Mouse (Mus musculus) G1E-ER4 (cell line): ENCODE measurements around the gene Pqlc2. TPM values are rescaled to one million over a fixed set of nuclear protein-coding genes. Genes with fewer than 3 reads are reported as not detected.

Source experiments
- GATA1 ChIP-seq: IDR thresholded peaks from one replicate; pipeline ENCODE4 v1.8.0; 2012; ENCODE audit warnings: low read length, inconsistent platforms
- polyA plus RNA-seq: library from polyadenylated mRNA; stranded (reverse); fragments of >175 nt; gene quantifications from 2 replicates; pipeline ENCODE4 v1.2.3, GENCODE M21; 2012

Gene Pqlc2
- polyA plus RNA-seq, 1 experiment, result 4.7 TPM

DNA sequence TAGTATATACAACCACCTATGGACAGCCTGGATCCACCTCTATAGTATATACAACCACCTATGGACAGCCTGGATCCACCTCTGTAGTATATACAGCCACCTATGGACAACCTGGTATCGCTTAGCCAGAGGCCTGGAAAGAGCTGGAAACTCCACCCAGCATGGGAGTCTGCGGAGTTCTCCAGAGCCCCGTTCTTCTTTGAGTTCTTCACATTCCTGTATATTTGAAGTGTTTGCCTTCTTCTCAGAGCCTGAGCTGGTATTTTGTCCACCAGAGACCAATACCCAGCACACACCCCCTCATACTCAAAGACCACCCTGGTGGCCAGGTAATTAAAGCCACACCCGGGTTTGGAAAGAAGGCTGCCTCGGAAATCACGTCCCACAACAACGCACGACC is 53.8 kb downstream of the Pqlc2 start:
- TF ChIP-seq GATA1, result no peak

DNA sequence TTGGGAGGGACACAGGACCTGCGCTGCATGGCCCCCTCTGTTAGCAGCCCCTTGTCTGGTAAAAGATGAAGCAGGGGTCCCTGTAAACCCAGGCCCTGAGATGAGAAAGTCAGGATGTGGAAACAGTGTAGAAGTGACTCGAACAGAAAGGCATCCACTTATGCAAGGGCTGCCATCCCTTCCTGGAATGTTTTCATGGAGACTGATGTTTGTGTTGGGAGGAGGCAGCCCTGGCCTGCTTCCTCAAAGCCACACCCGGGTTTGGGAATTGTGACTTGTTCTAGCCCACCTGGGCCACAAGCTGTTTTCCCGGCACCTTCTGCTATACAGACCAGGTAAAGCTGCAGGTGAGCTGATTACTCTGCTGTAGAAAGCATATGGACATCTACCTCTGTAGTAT is 54.4 kb downstream of the Pqlc2 start:
- TF ChIP-seq GATA1, result no peak

DNA sequence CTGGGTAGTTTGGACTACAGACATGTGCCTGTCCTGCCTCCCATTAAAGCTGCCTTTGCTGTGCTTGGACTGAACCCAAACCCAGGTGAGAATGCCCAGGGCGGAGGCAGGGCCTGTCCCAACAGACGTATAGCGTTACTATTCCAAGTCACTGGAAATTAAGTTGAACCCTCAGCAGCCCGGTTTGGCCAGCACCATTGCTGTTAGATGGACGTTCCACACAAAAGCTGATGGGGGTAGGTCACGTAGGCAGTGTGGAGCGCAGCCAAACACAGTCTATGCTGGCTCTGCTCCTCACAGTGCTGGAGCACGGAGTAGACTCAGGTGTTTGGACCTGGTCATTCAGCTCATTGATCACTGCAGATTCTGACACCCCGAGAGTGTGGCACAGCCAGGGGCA is 57.3 kb downstream of the Pqlc2 start:
- no peak for TF ChIP-seq GATA1

DNA sequence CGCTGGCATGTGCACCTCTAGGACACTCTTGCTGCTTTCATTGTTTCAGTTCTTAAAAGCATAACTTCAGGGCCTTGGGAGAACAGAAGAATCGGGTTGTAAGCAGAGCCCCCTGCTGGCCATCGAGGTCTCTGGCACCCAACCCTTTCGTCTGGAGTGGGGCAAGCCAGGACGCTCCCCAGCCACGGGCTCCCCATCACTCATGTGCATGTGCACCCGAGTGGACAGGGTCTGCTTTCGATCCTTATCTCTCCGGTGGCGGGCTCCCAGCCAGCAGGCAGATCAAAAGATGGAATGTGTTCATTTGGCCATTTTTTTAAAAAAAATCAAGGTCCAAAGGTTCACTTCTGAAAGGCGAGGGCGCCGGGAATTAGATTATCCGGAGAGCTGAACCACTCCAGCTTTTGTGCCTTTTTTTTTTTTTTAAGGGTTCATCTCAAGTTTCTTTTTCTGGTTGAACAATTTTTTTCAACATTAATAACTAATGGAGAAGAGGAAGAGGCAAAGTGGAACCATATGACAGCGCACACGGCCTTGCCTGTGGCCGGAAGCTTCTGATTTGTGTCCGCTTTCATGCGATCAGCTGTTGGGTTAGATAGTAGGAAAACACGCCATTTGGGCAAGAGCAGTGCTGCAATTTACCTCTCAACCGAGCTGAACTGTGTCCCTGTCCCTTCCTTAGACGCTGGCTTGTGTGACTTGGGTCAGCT is 58.3 kb downstream of the Pqlc2 start:
- no peak for TF ChIP-seq GATA1

DNA sequence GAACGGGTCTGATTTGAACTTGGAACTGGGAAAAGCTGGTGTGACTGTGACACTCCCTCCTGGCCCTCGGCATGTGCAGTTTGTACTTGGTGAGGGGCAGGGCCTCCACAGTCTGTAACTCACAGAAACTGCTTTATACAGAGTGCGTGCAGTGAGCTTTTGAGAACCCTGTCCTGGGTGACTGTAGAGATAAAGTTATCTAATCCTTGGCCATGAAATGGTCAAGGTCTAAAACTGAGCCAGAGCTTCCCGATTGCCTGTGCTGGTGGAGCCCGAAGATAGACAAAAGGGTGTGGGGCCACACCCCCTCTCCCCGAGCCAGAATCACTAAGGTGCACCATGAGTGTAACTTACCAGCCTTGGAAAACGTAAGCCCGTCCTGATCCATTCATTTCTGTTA is 59.6 kb downstream of the Pqlc2 start:
- TF ChIP-seq GATA1, result no peak

DNA sequence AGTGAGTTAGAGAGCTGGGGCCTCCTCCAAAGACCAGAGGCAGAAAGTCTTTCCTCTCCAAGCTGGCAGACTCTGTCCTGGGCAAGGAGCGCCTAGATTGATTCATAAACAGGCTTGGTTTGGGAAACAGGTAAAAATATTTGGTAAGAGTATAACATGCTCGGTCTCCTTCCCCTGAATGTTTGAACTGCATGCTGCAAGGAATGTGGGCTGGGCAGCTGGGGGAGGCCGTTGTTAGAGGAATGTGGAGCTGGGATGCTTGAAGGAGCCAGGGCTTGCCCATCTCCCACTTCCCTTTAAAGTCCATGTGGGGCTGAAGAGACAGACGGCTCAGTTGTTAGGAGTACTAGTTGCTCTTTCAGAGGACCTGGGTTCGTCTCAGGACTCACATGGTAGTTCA is 60.5 kb downstream of the Pqlc2 start:
- TF ChIP-seq GATA1, result no peak

DNA sequence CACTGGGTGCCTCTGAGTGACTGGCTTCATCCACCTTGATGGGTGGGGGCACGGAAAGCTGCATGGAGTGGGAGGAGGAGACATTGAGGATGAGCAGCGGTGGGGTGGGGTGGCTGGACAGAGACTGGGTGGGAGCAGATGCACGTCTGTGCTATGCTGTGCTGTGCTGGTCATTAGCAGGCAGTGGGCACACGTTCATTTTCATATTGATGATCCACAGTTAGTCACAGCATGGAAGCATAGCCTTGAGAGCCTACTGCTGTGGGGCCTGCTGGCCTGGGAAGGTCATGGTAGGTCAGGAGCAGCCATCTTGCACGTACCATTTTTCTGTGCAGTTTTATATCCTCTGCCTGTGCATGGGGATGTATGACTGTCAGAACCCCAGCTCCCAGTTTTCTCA is 61.8 kb downstream of the Pqlc2 start:
- TF ChIP-seq GATA1, result no peak

DNA sequence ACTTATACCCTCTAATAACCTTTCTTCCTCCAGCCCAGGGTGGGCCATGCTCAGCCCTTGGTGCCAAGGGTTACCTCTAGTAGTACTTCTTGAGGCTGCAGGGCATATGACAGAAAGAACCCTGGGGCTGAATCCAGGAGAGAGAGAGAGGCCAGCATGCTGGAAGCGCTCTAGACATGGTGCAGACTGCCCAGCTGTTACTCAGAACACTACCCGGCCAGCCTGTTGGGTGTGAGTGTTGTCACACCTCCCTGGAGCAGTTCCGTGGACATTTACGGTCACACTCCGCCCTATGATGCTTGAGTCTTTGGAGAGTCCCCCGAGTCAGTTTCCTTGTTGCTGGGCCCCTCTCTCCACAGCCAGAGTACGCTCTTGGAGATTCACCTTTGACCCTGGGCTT is 62.5 kb downstream of the Pqlc2 start:
- no peak for TF ChIP-seq GATA1

DNA sequence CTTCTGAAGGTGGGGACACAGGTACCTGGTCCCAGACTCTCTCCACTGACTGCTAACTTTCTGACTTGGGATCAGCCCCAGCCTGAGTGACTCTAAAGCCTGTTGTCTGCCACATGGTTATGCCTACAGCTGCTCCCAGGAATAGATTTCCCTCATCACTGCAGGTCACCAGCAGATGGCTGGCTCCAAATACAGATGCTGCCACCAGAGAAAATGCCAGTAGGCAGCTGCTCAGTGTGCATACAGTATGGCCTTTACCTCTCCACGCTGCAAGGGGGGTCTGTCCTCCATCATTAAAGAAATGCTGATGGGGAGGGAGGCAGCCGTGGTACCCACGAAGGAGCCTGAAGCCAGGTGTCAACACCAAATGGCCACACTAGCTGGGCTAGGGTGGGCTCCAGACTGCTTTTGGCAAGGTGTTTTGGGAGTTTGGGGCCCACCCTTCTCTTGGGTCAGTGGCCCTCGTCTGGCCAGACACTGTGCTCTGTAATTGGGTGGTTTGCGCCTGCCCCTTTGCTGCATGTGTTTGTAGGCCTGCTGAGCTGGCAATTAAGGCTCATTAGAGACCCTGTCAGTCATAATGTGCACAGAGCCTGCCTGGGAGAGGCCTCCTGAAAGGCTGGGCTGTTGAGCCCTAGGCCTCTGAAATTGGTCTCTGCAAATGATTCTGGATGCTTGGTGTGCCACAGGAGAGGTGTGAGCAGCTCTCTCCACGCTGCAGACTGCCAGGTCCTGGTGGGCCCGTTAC is 64.2 kb downstream of the Pqlc2 start:
- TF ChIP-seq GATA1, result no peak

DNA sequence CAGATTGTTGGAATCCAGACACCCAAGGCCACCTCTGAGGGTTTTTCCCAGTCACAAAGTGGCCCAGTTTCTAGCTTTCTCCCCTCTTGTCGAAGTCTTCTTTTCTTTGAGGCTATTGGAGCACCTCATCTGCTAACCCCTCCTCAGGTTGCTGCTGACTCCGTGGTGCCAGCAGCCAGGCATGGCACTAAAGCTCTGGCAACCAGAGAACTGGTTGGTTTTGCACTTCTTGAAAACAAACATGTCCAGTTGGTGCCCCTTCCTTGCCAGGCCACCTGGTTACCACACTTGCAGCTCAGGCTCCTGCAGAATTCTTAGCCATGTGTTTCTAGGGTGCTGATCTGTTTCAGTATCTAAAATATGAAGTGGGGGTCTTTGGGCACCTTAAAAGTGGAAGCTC is 65.0 kb downstream of the Pqlc2 start:
- TF ChIP-seq GATA1, result no peak

DNA sequence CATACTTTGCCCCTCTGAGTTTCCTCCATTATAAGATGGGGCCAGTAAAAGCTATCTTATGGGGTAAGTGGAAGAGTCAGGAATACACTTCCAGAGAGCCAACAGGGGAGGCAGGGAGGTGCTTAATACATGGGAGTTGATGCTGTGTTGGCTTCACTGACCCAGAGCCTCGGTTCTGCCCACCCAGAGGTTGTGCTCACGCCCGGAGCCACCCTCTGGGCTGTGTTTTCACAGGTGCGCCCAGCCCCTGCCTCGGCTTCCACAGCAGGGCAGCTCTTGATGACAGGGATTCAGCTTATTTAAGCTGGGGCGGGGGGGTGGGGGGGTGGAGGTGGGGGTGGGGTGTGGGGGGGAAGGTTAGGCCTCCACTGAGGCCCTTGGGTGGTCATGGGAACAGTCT is 65.7 kb downstream of the Pqlc2 start:
- TF ChIP-seq GATA1, result no peak

DNA sequence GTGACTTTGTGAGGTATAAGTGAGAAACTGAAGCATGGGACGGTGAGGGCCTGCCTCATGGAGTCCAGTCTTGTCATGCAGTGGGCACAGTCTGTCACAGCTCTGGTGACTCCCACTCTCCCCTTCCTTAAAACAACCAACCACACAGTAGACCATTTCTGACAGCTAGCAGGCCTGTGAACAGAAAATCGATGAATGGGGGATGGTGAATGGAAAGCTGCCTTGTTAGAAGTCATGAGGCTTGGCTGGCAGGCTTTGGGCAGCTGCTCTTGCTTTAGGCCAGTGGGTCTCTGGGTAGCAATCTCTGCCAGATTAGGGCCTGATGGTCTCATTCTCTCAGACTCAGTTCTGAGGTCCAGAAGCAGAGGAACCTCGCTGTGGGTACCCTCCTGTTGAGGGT is 66.3 kb downstream of the Pqlc2 start:
- TF ChIP-seq GATA1, result no peak

Other genes with a start within 250 kb of the Pqlc2 start
- 0.04 TPM in 1 of 2 replicates, not detected in the other for gene Htr6, start 235.1 kb downstream of the Pqlc2 start, polyA plus RNA-seq
- 0.29 and 0.36 TPM in 2 replicates for gene Nbl1, start 217.7 kb downstream of the Pqlc2 start, polyA plus RNA-seq
- gene Minos1, start 179.6 kb downstream of the Pqlc2 start, polyA plus RNA-seq, result 14.5 and 16.7 TPM in 2 replicates
- gene Capzb, start 117.8 kb downstream of the Pqlc2 start, polyA plus RNA-seq, result 105 and 151 TPM in 2 replicates
- gene Akr7a5, start within 50 bp of the Pqlc2 start, polyA plus RNA-seq, result 84.9 and 86.8 TPM in 2 replicates
- gene Mrto4, start 41.9 kb upstream of the Pqlc2 start, polyA plus RNA-seq, result 90.9 and 127 TPM in 2 replicates
- gene Emc1, start 41.9 kb upstream of the Pqlc2 start, polyA plus RNA-seq, result 5.4 and 10.3 TPM in 2 replicates
- gene Ubr4, start 41.9 kb upstream of the Pqlc2 start, polyA plus RNA-seq, result 110 and 151 TPM in 2 replicates
- gene Iffo2, start 219.8 kb upstream of the Pqlc2 start, polyA plus RNA-seq, result 0.09 and 0.12 TPM in 2 replicates